Mouse (Mus musculus) fibroblast of lung, adult 2 months (primary cell): ENCODE results near the gene B3galt6.

ENCODE experiments used
- DNase-seq: peaks from one replicate; pipeline ENCODE4 v3.0.0-alpha.2; 2011; ENCODE audit warnings: low read depth

B3galt6 gene

DNA sequence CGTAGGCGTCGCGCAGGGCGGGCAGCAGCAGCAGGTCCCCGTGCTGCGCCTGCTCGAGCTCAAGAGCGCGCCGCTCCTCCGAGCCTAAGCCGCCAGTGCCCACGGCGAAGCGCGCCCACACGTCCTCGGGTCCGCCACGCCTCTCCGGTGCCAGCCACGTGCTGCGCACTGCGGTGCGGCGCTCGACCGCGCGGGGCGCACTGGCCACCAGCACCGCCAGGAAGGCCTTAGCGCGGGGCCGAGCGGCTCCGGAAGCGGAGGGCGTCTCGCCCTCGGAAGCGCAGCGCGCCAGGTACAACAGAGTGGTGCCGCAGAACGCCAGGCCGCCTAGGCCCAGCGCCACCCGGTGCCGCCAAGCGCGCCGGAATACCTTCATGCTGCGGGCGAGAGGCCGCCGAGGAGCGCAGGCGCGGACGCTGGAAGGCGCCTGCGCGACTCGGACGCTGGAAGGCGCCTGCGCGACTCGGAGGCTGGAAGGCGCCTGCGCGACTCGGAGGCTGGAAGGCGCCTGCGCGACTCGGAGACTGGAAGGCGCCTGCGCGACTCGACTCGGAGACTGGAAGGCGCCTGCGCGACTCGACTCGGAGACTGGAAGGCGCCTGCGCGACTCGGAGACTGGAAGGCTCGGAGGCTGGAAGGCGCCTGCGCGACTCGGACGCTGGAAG lies at the start of gene B3galt6, which contains the start of gene Sdf4:
Gene B3galt6 (minus strand): TSS at position 409 of the 665 bp plus-strand sequence.
Gene Sdf4 (plus strand): TSS at position 632 of the 665 bp plus-strand sequence.
- DNase-seq, result peak; percentile 67

DNA sequence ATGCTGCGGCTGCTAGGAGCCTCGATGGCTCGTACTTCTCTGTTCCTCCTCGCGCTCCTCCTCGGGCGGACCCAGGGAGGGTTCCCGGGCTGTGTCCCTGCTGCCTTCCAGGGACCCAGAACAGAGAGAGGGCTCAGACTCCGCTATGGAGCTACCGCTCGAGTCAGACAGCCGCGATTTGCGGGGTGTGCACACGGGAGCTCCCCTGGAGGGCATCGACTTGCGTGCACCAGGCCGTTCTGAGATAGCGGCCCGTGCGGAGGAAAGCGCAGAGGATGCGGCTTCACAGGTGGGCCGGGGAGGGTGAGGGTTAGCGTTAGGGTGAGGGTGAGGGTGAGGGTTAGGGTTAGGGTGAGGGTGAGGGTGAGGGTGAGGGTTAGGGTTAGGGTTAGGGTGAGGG lies 42.5 kb upstream of the B3galt6 start:
- no peak for DNase-seq

DNA sequence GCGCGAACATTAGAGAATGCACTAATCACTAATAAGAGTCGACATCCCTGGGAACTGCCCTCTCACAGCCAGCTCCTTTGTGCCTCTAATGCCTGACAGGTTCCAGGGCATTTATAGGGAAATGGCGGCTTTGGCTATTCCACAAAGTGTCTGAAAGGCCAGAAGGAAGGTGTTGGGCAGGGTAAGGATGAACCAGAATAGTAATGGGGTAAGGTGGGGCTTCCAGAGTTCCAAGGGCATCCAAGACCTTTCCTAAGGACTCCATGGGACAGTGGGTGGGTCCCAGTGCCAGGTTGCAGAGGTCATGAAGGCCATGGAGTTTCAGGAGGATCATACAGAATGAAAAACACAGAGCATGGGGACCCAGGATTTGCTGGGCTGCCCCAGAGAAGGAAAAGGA lies 41.9 kb upstream of the B3galt6 start:
- no peak for DNase-seq

DNA sequence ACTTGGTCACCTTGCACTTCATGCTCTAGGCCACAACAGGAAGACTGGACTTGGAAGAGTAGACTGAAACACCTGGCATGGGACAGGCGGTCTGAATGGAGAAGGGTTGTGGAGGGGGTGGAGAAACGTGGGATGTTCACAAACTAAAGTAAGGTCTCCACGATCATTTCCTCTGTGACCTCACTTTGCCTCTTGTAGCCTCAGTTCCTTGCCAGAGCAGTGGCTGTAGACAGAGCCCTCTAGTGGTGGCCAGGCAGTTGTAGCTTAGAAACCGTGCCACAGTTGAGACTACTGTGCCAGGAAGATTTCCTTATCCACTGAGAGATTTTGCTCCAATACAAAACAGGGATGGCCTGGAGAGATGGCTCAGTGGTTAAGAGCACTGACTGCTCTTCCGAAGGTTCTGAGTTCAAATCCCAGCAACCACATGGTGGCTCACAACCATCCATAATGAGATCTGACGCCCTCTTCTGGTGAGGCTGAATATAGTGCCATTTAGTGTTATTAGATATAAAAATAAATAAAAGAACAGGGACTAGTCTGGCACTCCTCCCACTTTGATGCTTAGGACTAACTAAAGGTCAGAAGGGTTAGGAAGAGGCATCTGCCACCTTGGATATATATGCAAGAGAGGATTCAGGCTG lies 41.1 kb upstream of the B3galt6 start:
- peak; percentile 21 for DNase-seq

DNA sequence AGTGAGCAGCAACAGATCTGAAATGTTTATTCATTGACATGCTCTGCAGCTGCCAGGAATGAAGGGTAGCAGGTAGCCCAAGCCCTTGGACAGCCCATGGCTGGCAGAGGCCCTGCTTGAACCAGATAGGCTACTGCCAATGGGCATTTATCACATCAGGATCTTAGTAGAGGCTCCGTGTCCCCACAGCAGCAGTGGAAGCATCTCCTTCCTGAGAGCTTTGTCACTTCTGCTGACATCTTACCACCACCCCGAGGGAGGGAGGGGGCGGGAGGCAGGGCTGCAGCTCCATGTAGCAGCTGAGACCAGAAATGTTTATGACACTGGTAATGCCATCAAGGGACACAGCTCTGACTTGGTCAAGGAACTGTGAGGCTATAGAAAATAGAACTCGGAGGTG lies 40.4 kb upstream of the B3galt6 start:
- DNase-seq, result no peak

DNA sequence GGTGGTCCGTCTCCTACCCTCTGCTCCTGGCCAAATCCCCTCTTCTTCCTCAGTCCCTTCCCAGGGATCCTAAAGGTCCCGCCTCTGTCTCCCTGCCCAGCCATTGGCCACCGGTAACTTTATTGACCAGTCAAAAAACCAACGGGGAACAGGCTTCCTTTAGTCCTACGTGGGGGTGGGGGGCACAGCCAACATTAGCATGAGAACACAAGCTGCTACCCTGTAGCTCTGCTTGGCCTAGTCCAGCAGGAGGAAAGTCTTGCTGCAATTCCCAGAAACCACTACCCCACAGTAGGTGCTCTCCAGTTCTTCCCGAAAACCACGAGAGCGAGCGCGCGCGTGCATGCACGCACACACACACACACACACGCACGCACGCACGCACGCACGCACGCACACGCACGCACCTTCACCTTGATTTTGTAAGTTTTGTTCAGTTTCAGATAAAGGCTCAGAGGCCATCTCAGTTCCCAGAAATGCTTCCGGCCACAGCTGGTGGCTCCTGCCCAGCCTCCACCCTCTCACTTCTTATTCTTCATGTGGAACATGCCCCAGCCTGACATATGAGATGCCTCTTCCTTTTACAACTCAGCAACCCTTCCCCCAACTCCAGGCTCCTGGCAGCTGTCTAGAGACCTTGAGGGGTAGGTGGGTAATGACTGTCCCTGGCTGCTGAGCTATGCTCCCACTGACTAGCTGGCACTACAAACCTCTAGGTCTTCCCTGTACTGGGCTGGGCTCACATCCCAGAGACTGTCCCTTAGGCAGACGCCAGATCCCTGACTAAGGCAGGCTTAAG lies 39.3 kb upstream of the B3galt6 start:
- DNase-seq, result peak; percentile 83

DNA sequence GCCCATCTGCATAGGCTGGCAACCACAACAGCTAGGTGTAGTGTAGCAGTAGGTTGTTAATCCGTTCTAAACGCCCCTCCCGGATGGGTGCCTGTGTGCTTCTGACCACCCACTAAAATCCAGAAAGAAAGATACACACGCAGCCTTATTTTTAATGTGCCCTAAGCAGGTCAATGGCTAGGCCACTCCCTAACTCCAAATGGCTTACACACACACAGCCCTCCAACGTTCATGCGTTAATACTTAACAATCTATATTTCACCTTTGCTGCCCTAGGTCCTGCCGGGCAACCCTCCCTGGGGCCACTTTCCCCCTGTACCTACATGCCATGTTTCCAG lies 38.8 kb upstream of the B3galt6 start:
- DNase-seq, result no peak

DNA sequence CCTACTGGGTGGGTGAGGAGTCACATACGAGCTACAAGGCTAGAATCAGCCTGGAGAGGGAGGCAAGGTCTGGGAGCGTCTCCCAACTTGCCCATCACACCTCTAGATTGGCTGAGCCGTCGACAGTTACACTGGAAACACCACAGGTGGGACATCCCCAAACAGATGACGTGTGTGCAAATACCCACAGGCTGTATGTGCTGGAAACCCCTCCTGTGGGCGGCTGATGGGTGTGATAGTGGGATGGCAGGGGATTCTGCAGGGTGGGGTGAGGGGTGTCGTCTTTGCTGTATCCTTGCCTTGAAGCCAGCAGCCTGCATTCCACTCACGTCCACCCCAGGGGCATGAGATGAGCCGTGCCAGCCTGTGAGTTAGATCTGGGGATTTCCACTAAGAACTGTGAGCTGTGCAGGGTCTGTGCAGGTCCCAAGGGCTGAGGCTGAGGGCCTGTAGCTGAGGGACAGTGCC lies 38.2 kb upstream of the B3galt6 start:
- DNase-seq, result no peak

DNA sequence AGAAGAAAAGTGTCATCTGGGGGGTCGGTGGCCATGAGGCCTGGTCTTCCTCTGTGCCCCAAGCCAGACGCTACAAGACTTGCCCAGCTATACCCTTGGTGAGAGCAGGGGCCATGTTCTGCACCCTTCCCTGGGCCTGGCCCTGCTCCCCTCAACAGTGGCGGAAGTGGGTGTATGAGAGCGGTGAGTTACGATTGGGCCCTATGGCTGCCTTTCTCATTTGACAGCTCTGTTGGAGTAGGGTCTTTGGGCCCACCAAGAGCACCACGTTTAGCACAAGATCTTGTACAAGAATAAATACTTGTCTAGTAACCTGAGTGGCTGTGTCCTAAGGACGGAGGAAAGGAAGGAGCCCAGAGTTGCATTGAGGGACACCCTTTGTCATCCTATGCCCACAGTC lies 36.1 kb upstream of the B3galt6 start:
- DNase-seq, result no peak

DNA sequence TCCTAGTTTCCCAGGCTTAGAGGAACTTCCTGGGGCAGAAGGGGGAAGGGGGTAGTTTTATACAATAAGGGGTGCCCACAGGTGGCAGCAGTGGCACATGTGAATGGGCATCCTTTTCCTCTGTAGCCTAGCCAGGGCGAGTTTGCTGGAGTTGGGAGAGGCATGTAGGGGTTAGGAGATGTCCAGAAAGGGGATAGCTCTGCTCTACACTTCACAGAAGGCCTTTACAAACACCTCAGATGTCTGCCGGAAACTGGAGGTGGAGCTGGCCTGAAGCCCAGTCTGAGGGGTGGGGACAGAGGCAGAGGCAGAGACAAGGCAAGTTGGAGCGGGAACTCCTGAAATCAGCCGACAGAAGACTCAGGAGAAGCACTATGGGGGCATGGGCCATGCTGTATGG lies 33.6 kb upstream of the B3galt6 start, which contains the start of gene Tnfrsf18:
Gene Tnfrsf18 (plus strand): TSS at position 152 of the 400 bp plus-strand sequence.
- no peak for DNase-seq

DNA sequence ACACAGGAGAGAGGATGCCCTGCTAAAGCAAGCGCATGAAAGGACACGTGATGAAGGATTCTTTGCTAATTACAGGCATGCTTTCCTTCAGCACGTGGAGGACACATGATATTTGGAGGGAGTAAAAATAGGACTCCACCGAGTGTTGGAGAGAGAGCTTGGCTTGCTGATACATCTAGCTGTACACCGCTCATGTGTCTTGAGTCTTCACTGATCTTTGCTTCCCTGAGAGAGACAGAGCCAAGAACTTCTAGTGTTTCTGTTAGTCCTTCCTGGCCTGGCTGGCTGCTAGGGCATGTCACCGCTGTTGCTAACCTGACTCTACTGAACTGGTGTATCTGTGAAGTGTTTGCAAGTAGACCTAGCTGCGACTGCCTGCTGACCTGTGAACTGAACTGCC lies 31.7 kb upstream of the B3galt6 start:
- no peak for DNase-seq

DNA sequence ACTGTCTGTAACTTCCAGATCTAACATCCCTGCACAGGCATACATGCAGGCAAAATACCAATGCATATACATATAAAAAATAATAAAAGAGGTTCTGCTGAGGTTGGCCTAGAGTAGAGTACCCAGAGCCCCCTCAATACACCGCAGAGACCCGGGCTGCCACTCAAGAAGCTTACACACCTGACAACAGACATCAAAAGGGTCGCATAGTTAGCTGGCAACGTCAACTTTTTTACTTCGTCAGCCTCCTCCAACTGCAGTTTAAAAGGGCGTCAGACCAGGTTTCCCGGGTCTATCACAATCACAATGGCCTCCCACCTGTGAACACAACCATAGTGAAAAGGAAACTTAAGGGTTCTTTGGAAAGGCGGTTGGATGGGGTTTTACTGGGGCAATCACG lies 31.1 kb upstream of the B3galt6 start:
- no peak for DNase-seq

DNA sequence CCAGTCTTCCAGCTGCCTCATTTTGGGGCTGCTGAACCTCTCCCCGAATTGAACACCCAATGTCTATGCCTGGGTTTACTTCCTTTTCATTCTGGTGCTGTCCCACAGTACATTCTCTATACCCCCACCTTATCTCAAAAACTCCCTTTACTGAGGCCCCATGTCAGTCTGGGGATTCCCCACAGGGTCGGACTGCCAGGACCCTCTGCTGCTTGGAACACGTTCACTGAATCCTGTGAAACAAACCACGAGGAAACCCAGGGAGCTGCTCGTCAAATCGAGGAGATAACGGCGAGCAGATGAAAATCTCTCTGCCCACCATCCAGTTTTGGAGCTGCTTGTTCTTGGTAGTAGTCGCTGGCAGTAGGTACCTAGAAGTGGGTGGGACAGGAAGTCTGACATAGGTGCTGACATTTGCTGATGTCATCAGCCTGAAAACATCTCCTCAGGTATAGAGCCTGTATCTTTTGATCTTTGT lies 29.5 kb upstream of the B3galt6 start:
- no peak for DNase-seq

DNA sequence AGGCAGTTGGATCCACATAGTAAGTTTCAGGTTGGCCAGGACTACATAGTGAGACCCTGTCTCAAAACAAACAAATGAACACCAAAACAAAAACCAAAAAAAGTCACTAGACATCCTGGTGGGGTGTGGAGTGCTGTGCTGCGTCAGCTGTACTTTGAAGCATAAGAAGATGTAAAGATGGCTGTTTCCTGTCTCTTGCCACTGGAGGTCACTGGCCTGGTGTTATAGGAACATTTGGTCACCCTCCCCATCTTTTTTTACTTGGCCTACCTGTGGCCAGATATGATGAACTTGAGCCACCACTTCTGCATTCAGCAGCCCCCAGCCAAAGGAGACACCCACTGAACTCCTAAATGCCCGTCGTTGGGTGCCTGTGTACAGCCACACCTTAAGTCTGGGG lies 28.9 kb upstream of the B3galt6 start:
- no peak for DNase-seq

DNA sequence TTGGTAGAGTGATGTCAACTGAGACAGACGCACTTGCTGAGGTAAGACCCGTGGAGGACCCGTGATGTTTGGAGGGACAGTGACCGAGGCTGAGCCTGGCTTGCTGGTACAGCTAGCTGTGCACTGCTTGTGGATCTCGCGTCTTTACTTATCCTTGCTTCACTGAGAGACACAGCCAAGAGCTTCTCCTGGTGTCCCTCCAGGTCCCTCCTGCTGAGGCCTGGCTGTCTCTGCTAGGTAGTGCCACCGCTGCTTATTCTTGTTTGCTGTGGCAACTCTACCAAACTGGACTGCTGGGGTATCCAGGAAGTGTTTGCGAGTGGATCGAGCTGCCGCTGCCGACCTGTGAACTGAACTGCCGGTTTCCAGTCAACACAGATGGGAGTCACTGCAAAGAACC lies 27.3 kb upstream of the B3galt6 start:
- no peak for DNase-seq

DNA sequence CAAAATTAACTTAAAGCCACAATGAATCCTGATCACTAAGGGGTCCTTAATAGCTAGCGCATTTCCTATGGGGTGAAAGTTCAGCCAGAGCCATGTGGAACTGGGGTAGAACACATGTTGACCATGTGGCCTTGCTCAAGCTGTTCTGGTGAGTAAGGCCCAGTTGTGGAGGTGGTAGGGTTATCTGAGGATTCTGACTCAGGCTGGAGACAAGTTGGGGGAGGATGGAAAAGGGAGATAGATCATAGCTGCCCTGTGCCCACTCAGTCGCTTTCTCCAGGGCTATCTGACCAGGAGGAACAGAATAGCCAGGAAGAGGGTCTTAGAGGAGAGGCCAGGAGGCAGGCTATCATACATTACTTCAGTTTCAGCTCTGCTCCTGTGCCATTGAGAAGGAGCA lies 22.0 kb upstream of the B3galt6 start:
- DNase-seq, result no peak

DNA sequence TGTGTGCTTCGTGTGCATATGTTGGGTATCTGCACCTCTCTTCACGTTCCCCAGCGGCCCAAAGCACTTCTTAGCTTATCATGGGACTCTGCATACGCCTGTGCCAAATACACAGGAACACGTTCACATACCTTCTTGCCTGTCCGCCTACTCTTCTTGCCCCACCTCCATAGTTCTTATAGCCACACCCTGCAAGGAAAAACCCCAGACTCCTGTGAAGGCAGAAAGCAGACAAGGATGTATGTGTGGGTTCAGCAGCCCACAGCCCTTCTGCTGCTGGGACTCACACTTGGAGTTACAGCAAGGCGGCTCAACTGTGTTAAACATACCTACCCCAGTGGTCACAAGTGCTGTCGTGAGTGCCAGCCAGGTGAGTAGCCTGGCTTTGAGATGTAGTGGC lies 21.2 kb upstream of the B3galt6 start, which contains the start of gene Tnfrsf4:
Gene Tnfrsf4 (plus strand): TSS at position 207 of the 400 bp plus-strand sequence.
- DNase-seq, result no peak

DNA sequence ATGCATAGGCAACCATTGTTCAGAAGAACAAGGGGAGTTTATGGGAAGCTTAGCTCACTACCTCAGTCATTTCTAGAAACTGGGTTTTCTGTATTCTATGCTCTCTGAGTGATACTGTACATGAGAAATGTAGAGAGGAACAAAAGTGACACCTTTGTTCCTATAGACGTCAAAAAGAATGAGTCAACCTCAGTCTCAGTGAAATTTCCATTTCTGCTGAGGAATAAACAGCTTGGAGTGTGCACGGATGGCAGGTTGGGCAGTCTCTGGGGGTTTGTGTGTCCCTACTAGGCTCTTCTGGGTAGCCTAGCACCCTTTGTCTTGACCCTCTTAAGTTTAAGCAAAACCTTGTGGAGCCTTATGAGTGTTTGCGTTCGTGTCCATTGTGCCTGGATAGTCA lies 15.9 kb upstream of the B3galt6 start:
- no peak for DNase-seq

DNA sequence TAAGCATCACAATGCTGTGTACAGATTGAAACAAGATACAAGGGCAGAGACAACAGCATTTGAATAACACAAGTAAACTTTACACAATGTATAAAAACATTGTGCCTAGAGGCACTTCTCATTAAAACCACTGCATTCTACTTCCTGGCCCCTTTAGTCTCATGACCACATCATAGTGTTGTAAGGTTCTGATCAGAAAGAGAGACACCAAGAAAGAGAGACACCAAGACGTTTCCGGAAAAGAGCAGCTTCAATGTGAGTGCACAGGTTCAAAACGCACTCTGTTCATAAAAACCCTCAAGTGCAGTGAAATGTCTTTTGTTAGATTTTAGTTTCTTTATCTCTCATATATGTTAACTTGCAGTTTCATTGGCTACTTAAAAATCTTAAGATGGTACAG lies 11.7 kb upstream of the B3galt6 start:
- DNase-seq, result no peak

DNA sequence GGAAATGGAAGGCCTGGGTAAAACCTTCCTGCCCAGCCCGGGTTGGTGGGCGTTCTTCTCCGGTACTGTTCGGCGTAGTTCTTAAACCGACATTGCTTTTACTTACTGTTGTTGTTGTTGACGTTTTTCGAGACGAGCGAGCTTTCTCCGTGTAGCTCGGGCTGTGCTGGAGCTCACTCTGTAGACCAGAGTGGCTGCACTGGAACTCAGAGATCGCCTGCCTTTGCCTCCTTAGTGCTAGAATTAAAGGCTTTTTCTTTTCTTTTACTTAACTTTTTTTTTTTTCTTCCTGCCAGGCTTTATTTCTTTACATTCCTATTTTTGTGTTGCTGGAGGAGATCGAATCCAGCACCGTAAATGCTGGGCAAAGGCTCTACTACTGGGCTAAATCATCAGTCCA lies 1.2 kb upstream of the B3galt6 start:
- DNase-seq, result no peak

DNA sequence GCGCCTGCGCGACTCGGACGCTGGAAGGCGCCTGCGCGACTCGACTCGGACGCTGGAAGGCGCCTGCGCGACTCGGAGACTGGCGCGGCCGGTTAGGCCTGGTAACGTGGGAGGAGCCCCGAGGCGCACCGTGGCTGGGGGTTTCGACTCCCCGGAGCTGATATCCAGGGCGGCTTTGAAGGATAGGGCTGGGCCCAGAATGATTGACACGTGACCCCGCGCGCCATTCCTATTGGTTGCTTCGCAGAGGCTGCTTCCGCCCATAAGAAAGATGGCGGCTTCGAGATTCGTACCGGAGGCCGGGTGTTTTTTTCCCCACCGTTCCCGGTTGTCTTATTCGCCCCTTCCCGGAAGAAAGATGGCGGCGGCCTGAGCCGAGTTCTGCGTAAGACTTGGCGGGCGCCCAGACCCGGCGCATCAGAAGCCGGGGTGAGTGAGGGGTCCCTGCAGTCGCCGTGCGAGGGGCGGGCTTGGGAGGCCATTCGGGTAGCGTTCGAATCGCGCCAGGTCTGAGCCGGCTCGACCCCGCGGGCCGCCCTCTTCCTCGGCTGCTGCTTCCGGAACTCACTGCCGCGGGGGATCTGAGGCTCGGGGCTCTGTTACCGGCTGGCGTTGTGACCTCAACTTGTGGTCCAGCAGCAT lies 578 bp upstream of the B3galt6 start:
- peak; percentile 75 for DNase-seq

DNA sequence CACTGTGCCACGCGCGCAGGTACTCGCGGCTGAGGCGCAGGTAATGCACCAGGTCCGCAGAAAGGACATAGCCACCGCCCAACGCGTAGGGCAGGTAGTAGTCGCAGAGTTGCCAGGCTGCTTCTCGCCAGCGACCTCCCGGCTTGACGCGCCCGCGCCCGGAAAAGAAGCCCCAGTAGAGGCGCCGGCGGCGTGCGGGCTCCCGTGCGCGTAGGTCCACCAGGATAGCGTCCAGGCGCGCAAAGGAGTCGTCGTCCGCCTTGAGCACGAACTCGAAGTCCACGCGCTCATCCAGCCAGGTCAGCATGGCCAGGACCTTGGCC lies 580 bp downstream of the B3galt6 start:
- no peak for DNase-seq
